Mouse (Mus musculus): ENCODE measurements around the gene Sowahb.
"Not testable (repeated sequence)": the region's sequence is repeated elsewhere in the genome, so short reads cannot be mapped to it uniquely, and the experiment has no call there.

Gene Sowahb

DNA sequence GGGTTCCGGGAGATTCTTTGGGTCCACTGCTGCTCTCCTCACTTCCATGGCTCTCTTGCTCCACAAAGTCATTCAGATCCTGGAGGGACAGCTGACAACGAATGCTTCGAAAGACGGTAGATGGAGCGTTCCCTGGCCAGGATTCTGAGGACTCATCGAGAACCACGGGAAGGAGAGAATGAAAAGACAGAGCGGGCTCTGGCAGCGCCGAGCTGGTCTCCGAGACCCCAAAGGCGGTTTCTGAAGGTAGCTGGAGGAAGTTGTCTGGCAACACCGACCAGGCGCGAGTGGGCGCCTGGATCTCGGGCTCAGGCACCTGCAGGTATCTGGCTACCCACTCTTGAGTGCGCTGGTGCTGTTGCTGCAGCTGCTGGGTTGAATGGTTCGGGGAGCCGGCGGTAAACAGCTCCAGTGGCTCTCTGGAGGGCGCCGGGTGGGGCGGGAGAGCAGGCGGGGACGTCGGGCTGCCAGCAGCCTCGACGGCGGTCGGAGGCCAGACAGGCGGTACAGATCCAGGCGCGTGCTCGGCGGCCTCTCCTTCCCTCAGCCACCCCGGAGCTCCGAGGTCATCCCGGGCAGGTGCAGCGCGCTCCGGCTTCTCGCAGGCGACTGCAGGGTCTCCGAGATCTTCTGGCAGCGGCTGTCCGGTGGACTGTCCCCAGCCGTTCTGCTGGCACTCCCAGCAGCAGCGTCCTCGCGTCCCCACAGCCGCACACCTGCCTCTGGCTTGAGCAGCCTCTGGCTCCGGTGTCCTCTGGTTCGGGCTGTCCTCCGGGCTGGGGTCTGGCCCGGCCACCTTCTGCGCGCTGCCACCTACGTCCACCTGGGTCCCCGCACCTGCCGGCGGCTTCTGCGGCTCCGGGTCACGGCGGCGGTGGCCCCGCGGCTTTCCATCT, 886 bp downstream of the Sowahb start:
- DNase-seq (ENCODE audit: low spot score in 2 of 2): no peak

GRCm38 (mm10) chr5:93042831-93043687, 1.8 kb downstream of the Sowahb start:
- no peak for DNase-seq (ENCODE audit: low spot score in 2 of 2)

DNA sequence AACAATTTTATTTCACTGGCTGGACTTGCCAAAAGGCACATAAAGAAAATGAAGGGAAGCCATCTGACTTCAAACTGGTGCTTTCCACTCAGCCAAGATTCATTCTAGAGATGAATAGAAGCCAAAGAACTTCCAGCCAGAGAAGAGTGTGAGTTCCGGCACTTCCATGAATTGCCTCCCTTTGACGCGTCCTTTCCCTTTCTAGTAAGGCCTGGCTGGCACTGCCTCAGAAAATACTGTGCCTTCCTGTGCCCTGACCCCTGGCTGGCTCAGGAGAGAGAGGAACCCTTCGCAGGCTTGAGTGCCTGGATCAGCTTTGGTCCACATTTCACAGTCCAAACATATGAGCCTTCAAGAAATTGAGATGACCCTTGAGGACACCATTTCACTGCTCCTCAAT, 2.8 kb downstream of the Sowahb start:
- DNase-seq (ENCODE audit: low spot score in 2 of 2): no peak

DNA sequence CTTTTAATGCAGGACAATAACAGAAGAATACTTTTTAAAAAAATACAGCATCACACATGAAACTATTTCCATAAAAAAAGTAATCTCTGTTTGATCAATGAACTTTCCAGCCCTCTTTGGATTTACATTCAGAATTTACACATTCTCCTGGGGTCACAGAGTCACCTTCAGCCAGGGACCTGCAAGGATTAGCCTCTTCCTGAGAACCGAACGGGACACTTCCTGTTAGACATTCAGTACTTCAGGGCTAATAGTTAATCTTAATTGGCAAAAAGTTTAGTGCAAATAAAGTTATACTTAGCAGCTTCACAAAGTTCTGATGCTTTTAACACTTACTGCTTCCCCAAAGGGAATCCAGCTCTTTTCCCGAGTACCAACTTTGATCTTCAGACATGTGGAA, 3.5 kb downstream of the Sowahb start:
- no peak for DNase-seq (ENCODE audit: low spot score in 2 of 2)

DNA sequence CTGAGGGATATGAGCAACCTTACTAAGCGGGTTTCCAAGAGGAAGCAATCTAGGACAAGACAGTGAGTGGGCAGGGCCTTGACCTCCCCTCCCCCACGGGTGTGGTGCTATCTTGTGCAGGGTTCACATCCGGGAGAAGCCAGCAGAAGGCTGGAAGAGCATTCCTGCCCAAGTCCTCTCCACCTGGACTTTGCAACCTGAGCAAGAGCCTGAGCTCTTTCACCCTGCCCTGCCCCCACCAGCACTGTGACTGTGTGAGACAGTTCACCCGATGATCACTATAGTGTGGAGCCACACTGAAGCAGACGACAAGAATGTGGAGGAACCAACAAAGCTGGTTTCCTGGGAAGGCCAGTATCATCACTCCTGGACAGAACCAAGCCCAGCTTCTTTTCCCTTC, 4.7 kb downstream of the Sowahb start:
- no peak for DNase-seq (ENCODE audit: low spot score in 2 of 2)

DNA sequence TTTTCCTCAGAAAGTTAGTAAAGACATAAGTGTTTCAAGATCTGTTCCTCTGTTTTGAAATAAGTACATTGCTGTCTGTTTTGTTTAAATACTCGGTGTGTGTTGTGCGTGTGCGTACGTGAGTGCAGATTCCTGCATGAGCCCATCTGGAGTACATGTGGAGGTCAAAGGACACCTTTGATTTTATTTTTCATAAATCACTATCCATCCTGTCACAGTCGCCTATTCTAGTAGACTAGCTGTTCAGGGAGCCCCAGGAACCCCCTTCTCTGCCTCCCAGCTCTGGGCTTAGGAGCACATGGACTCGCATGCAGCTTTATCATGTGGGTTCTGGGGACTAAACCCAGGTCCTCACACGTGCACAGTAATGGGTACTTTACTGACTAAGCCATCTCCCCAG, 8.6 kb downstream of the Sowahb start:
- no peak for DNase-seq (ENCODE audit: low spot score in 2 of 2)

DNA sequence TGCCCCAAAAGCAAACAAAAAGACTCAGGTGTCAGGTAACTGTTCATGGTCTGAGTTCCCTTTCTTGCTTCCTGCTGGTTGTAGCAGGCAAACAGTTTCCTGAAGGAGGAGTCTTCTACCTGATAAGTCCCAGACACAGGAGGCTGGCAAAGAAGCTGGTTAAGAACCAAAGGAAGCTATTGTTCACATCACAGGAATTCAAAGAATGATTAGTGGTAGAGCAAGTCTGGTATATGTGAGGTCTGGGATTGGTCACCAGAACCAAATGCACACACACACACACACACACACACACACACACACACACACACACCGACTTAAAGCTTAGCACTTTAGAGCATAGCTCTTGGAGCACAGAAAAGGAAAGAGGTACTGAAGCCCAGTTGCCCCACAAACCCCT, 9.5 kb downstream of the Sowahb start:
- DNase-seq (ENCODE audit: low spot score in 2 of 2): no peak

- no peak for DNase-seq (ENCODE audit: low spot score in 2 of 2)
Measured at GRCm38 (mm10) chr5:93033087-93033870, 11.5 kb downstream of the Sowahb start.

DNA sequence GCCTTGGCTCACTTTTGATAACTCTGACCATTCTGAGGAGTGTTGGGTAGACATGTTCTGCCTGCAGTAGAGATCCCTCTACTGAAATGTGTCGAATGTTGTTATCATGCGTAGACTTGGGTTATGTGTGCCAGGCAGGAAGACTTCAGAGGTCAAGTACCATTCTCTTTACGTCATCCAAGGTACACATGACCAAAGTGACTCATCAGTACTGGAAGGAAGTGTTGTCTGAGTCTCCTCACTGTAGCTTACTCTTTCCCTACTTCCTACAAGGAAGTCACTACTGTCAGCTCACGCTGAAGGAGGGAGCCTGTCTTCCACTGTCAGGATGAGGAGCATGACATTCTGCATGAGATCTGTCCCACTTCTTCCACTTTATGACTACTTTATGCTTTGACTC, 12.2 kb downstream of the Sowahb start:
- DNase-seq (ENCODE audit: low spot score in 2 of 2): no peak

- DNase-seq (ENCODE audit: low spot score in 2 of 2): no peak
Measured at GRCm38 (mm10) chr5:93030869-93031268, 14.0 kb downstream of the Sowahb start.

DNA sequence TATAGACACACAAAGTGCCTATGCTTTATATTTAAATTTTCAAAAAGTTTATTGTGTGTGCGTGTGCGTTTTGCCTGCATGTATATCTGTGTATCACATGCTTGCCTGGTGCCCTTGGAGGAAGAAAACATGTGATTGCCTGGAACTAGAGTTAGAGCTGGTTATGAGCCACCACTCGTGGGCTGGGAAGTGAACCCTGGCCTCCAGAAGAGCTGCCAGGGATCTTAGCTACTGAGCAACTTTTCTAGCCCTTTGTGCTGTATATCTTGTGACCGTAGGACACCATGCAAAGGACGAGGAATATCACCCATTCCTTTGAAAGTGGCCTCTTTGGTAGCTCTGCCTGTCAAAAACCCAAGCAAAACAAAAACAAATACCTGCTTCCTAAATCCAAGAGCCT, 14.4 kb downstream of the Sowahb start:
- DNase-seq (ENCODE audit: low spot score in 2 of 2): no peak

- DNase-seq (ENCODE audit: low spot score in 2 of 2): no peak
Measured at GRCm38 (mm10) chr5:93027120-93027675, 17.6 kb downstream of the Sowahb start.

DNA sequence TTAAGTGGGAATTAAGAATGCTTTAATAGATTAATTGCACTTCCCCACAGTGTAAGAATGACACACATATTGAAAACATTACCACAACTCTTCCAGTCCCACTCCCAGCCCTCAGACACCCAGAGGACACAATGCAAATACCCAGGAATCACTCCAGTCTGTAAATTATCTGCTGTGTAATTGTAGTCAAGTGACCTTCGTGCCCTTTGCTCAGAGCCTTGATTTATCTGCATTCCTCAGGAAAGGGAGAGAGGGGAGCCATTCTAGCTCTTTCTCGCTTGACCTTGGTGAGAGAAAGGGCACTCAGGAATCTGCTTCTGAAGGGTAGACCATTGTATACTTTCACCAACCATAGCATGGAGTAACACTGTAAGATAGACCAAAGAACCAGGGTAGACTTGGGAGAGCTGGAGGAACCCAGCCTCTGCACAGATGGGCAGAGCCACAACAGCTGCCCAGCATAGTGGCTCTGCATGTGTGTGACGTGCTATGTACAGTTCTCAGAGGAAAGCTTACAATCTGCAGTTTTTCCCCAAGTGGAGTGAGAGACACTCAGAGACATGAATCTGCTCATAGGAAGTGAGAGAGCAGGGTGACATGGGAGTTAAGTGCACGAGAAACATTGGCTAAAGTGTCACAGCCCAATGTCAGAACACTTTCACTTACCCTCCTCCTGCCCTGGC, 18.2 kb downstream of the Sowahb start:
- DNase-seq (ENCODE audit: low spot score in 2 of 2): no peak

GRCm38 (mm10) chr5:93024754-93025280, 20.0 kb downstream of the Sowahb start:
- no peak for DNase-seq (ENCODE audit: low spot score in 2 of 2)

DNA sequence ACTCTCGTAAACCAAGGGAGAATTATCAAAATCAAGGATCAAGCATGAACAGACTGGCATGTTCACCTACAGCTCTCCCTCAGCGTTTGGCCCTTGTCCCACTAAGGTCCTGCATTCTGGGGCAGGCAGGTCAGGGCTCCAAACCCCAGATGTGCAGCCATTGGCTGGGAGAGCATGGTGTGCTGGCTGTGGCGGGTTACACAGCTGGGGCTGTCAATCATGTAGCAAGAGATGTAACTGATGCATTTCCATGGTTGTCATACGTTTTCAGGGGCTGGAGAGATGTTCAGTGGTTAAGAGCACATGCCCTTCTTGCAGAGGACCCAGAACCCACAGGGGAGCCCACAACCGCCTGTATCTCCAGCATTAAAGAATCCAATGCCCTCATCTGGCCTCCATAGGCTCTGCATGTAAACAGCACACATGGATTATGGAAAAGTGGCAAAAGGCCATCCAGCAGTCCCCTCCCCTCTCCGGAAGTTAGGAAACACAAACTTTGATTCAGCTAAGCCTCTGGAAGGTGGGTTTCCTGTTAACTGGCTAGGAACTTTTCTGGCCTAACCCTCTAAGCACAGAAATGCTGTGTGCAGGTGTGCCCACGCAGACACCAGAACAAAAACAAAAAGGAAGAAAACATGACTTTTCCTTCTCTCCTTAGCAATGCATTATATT, 22.6 kb downstream of the Sowahb start:
- no peak for DNase-seq (ENCODE audit: low spot score in 2 of 2)

DNA sequence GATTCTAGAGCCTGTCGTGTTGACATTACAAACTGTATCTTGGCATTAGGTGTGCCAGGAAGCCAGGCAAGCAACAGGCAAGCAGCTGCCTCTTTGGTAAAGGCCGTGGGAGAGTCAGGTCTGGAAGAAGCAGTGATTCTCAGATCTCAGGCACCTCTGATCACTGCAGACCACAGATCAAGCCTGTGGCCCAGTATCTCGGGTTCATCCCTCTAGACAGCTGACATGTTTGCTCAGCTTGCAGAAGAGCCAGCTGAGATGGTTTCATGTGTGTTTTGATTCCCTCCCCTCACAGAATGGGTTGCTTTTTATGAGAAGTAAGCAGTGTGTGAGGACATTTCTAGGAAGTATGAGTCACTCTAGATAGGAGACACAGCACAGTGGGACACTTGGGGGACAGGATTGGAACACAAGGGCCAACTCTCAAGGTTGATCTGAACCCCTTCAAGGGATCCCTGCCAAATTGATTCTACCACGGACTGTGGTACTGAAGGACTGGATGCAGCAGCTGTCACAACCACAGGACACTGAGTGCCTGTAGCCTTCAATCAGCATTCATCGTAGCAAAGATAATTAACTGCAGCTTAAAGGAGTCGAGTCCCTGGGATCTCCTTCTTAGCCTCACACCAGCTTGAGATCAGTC, 24.7 kb downstream of the Sowahb start:
- no peak for DNase-seq (ENCODE audit: low spot score in 2 of 2)

DNA sequence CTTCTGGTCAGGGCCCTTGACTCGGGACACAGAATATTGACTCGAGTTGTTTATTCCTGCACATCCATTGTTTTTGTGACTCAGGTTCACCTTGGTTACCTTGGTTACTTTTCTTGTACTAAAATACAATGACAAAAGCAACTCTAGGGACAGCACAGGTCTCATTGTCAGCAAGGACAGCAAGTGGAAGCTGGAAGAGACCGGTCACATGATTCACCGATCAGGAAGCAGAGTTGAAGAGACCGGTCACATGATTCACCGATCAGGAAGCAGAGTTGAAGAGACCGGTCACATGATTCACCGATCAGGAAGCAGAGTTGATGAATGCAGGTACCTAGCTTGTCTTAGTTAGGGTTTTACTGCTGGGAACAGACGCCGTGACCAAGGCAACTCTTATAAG, 25.6 kb downstream of the Sowahb start:
- not testable (repeated sequence) for DNase-seq (ENCODE audit: low spot score in 2 of 2)

- DNase-seq (ENCODE audit: low spot score in 2 of 2): no peak
Measured at GRCm38 (mm10) chr5:93017678-93018077, 27.1 kb downstream of the Sowahb start.

DNA sequence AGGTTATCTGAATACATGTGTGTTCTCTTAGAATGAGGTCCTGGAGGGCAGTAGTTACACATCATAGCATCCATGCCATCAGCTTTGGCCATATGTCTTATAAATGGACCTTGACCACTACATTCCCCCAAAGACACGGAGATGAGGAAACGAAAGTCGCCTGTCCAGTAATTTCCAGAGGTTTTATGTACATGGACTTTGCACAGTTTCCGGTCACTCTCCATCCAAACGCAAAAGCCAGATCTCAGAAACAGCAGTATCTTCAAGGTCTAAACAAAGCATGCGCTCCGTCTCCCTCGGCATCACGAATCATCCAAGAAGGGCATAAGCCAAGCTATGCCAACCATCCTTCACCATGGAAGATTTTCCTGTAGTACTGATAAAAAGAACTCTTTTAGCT, 36.6 kb downstream of the Sowahb start:
- no peak for DNase-seq (ENCODE audit: low spot score in 2 of 2)

GRCm38 (mm10) chr5:93005815-93006341, 38.9 kb downstream of the Sowahb start:
- DNase-seq (ENCODE audit: low spot score in 2 of 2): no peak

Measured in spleen, postnatal 36 days (tissue).